Mouse (Mus musculus) heart, embryonic 15.5 days (tissue): Measurements from ENCODE around the gene Ncdn. TPM values are rescaled to one million over a fixed set of nuclear protein-coding genes. Genes with fewer than 3 reads are reported as not detected.

ENCODE experiments used
- ATAC-seq: fragments of 200-750 bp; cut with Nextera tagmentation; replicated peaks from 2 replicates; pipeline ENCODE4 v1.8.0; 2017; ENCODE audit warnings: low read depth, moderate TSS enrichment; ENCODE audit not compliant: insufficient number of reproducible peaks, insufficient read depth, low FRiP score
- H3K27ac ChIP-seq: fragments of 300-500 bp; sonication (generic); 2 replicates; pipeline ENCODE4 v1.5.1; 2015; ENCODE audit warnings: mild to moderate bottlenecking, inconsistent platforms
- H3K27me3 ChIP-seq: fragments of 300-500 bp; sonication (generic); 2 replicates; pipeline ENCODE4 v1.6.1; 2015; ENCODE audit warnings: inconsistent platforms
- H3K36me3 ChIP-seq: fragments of 300-500 bp; sonication (generic); 2 replicates; pipeline ENCODE4 v1.6.1; 2015; ENCODE audit warnings: mild to moderate bottlenecking, inconsistent platforms
- H3K4me1 ChIP-seq: fragments of 300-500 bp; sonication (generic); replicated peaks from 2 replicates; pipeline ENCODE4 v1.6.1; 2015; ENCODE audit warnings: inconsistent platforms
- H3K4me2 ChIP-seq: fragments of 300-500 bp; sonication (generic); 2 replicates; pipeline ENCODE4 v1.6.1; 2015; ENCODE audit warnings: inconsistent platforms, mild to moderate bottlenecking, moderate library complexity
- H3K4me3 ChIP-seq: fragments of 300-500 bp; sonication (generic); 2 replicates; pipeline ENCODE4 v1.5.1; 2015; ENCODE audit warnings: mild to moderate bottlenecking, inconsistent platforms
- H3K9ac ChIP-seq: fragments of 300-500 bp; sonication (generic); 2 replicates; pipeline ENCODE4 v1.6.1; 2015; ENCODE audit warnings: mild to moderate bottlenecking, inconsistent platforms
- H3K9me3 ChIP-seq: fragments of 300-500 bp; sonication (generic); replicated peaks from 2 replicates; pipeline ENCODE4 v1.6.1; 2016; ENCODE audit warnings: inconsistent platforms
- WGBS: fragments of 180-500 bp; shearing (Covaris S2); methylation state at CpG from one replicate; pipeline ENCODE4 v1.1.7; 2015; ENCODE audit warnings: mixed read lengths; 5-methylcytosine and 5-hydroxymethylcytosine counted together
- polyA plus RNA-seq: library from polyadenylated mRNA; unstranded; fragments of >200 nt; fragmentation: Nextera tagmentation; extraction: Ambion mirVana; gene quantifications from 2 replicates; pipeline ENCODE4 v1.2.1, GENCODE M21; 2015

Ncdn gene
- polyA plus RNA-seq, 1 experiment from 2014 or later, result 18.6 TPM

DNA sequence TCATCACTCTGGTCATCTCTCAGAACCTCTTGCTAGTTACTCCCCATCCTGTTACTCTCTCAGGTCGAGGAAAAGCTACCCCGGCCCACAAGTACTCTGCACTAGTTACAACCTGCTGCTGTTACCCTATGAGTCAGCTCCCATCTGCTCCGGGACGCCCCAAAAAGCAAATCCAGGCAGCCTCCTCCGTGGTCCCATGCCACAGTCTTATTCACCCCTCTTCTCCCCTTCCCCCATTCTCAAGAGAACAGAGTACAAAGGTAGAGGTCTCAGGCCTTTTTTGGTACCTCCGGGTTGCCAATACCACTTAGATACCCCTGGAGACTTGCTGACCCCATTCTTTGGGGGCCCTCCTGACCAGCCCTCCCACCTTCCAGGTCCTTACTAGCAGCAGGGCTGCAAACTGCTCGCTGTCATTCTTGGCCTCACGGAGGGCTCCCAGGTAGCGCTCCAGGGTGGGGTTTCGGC, 1.6 kb downstream of the Ncdn start:
- Histone ChIP-seq H3K4me1 (peaks cover 47% of the 10 kb centered on the region), H3K27me3 (no peaks in the 10 kb centered on the region), H3K4me3 (peak overlapping the region; percentile 83), H3K9ac (no peak overlapping the region), H3K27ac (no peak overlapping the region), H3K9me3 (no peaks in the 10 kb centered on the region), H3K36me3 (peaks cover 20% of the 10 kb centered on the region), H3K4me2 (peak overlapping the region; percentile 86)
- ATAC-seq, result no peak
- 60% methylated on average over 10 of the region's 10 CpGs for WGBS

DNA sequence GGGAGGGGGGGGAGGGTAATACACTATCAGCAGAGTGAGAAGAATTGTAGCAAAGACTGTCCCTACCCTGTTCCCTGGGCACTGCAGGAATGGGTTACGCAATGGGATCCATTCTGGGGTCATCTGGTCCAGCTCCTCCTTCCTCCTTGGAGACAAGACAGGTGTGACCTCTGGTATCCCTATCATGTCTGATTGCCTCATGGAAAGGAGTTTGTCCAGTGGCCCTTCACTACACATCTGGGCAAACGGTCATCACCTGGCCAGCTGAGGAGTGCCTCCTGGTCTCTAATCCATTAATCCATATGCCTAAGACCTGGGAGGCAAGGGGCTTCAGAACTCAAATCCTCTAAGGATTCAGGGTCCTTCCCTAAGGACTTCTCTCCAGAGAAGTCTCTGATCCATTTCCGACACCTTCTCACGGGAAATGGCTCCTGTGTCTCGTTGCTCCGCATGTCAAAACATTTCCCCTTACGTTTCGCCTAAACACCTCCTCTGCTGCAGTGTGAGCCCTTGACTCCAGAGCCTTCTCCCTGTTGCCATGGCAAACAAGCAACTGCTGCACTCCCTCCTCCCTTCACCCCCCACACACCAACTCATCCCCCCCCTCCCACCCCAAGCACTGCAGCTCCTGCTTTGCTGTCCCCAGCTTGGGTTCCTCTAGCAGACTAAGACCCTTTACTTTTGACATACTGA, 2.2 kb downstream of the Ncdn start:
- Histone ChIP-seq H3K4me3 (no peak overlapping the region), H3K27me3 (no peaks in the 10 kb centered on the region), H3K36me3 (peaks cover 26% of the 10 kb centered on the region), H3K4me2 (no peak overlapping the region), H3K27ac (no peak overlapping the region), H3K9ac (no peak overlapping the region), H3K4me1 (peaks cover 47% of the 10 kb centered on the region), H3K9me3 (no peaks in the 10 kb centered on the region)
- 81% methylated on average over 8 of the region's 8 CpGs for WGBS
- no peak for ATAC-seq

GRCm38 (mm10) chr4:126750046-126750683, 3.1 kb downstream of the Ncdn start:
- Histone ChIP-seq H3K27me3 (no peaks in the 10 kb centered on the region), H3K4me1 (peaks cover 47% of the 10 kb centered on the region), H3K4me3 (no peak overlapping the region), H3K9me3 (no peaks in the 10 kb centered on the region), H3K36me3 (peaks cover 32% of the 10 kb centered on the region), H3K27ac (no peak overlapping the region), H3K9ac (no peak overlapping the region), H3K4me2 (no peak overlapping the region)
- ATAC-seq, result no peak
- WGBS, result 79% methylated on average over 26 of the region's 26 CpGs

GRCm38 (mm10) chr4:126749553-126749952, 3.7 kb downstream of the Ncdn start:
- WGBS, result 84% methylated on average over 11 of the region's 11 CpGs
- no peak overlapping the region for H3K4me2 ChIP-seq
- no peak overlapping the region for H3K9ac ChIP-seq
- no peak overlapping the region for H3K4me3 ChIP-seq
- H3K36me3 ChIP-seq, result peaks cover 38% of the 10 kb centered on the region
- H3K27ac ChIP-seq, result no peak overlapping the region
- H3K9me3 ChIP-seq, result no peaks in the 10 kb centered on the region
- H3K4me1 ChIP-seq, result peaks cover 41% of the 10 kb centered on the region
- no peak for ATAC-seq
- H3K27me3 ChIP-seq, result no peaks in the 10 kb centered on the region

- Histone ChIP-seq H3K4me3 (no peak overlapping the region), H3K27me3 (no peaks in the 10 kb centered on the region), H3K27ac (no peak overlapping the region), H3K36me3 (peaks cover 43% of the 10 kb centered on the region), H3K4me1 (peaks cover 35% of the 10 kb centered on the region), H3K9ac (no peak overlapping the region; the same call in 1 of the 2 replicates), H3K4me2 (no peak overlapping the region), H3K9me3 (no peaks in the 10 kb centered on the region)
- ATAC-seq, result no peak
- 92% methylated on average over 8 of the region's 8 CpGs for WGBS
These were observed 4.9 kb downstream of the Ncdn start for GRCm38 (mm10) chr4:126748381-126748780.

- ATAC-seq, result no peak
- Histone ChIP-seq H3K9ac (no peak overlapping the region), H3K9me3 (no peaks in the 10 kb centered on the region), H3K4me2 (no peak overlapping the region), H3K27me3 (no peaks in the 10 kb centered on the region), H3K27ac (no peak overlapping the region), H3K4me1 (peaks cover 21% of the 10 kb centered on the region), H3K36me3 (peaks cover 43% of the 10 kb centered on the region), H3K4me3 (no peak overlapping the region)
- WGBS, result 73% methylated on average over 10 of the region's 10 CpGs
These were observed 6.9 kb downstream of the Ncdn start for GRCm38 (mm10) chr4:126746194-126746840.

DNA sequence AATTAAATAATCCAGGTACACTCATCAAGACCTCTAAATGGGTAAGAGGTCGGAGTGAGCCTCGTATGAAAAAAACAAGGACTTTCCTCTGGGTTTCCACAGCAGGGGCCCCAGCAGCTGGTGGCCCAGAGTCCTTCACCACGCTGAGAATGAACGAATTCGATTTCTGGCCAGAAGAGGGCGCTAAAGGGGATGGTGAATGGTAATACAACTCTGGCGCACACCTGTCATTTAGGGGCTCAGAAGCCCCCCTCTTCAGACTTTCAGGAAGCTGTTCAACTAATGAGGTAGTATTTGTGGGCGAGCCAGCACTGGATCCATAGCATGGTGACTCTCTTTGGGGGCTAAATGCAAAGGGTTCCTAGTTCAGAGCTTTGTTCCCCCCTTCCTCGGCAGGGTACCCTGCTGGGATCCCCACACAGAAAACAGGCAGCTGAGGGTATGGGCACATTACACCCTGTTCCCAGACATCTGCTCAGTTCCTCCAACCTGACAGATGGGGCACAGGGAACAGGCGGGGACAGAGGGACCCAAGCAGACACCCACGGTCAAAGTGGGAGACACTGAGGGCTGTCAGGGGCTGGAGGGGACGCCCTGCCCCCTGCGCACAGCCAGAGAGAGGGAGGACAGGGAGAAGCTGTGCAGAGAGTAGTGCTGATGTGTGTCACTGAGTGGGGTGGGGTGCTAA, 7.6 kb downstream of the Ncdn start:
- Histone ChIP-seq H3K9ac (no peak overlapping the region), H3K4me3 (no peak overlapping the region), H3K27me3 (no peaks in the 10 kb centered on the region), H3K4me1 (peaks cover 21% of the 10 kb centered on the region), H3K9me3 (no peaks in the 10 kb centered on the region), H3K27ac (no peak overlapping the region), H3K4me2 (no peak overlapping the region), H3K36me3 (peaks cover 43% of the 10 kb centered on the region)
- WGBS, result 45% methylated on average over 13 of the region's 13 CpGs
- ATAC-seq, result no peak

- H3K27me3 ChIP-seq, result no peaks in the 10 kb centered on the region
- H3K9ac ChIP-seq, result no peak overlapping the region
- peaks cover 13% of the 10 kb centered on the region for H3K4me1 ChIP-seq
- H3K27ac ChIP-seq, result no peak overlapping the region
- H3K36me3 ChIP-seq, result peaks cover 43% of the 10 kb centered on the region
- 91% methylated on average over 14 of the region's 14 CpGs for WGBS
- H3K4me3 ChIP-seq, result no peak overlapping the region
- ATAC-seq, result no peak
- no peak overlapping the region for H3K4me2 ChIP-seq
- no peaks in the 10 kb centered on the region for H3K9me3 ChIP-seq
These were observed 8.4 kb downstream of the Ncdn start for GRCm38 (mm10) chr4:126744831-126745230.

DNA sequence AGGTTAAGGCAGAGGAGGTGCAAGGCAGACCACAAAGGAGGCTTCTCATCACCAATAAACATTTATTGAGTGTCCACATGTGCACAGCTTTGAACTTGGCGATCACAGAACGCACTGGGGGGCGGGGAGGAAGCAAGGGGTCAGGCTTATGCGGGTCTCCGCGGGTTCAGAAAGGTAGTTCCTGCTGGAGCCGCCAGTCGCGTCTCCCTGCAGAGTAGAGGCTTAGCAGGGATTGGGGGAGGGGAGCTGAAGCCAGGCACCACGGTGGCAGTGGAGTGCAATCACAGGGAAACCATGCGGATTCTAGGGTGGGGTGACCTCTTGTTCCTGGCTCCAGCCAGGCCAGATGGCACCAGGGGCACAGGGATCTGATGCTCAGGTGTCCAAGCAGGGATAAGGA, 9.5 kb downstream of the Ncdn start:
- no peak overlapping the region for H3K4me2 ChIP-seq
- 23% methylated on average over 11 of the region's 11 CpGs for WGBS
- peaks cover 2% of the 10 kb centered on the region for H3K4me1 ChIP-seq
- no peak overlapping the region for H3K9ac ChIP-seq
- peaks cover 38% of the 10 kb centered on the region for H3K36me3 ChIP-seq
- H3K4me3 ChIP-seq, result no peak overlapping the region
- H3K27me3 ChIP-seq, result peaks cover 4% of the 10 kb centered on the region; the same call in 1 of the 2 replicates
- H3K27ac ChIP-seq, result no peak overlapping the region
- H3K9me3 ChIP-seq, result no peaks in the 10 kb centered on the region
- no peak for ATAC-seq

DNA sequence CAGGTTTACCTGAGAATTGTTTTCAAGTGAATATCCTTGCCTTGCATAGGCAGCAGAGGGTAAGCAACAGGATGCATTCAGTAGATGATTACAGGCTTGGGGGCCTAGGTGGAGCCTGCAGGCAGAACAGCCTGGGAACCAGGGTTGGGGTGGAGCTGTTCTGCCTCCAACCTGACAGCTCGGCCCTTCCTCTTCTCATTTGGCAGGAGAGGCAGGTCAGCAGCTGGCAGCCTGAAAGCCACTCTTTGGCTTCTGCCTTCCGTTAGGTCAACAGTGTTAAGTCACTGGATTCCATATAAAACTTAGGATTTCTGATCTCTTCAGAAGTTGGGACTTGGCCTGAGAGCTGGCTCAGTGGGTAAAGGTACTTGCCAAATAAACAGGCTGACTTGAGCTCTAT, 10.3 kb downstream of the Ncdn start:
- ATAC-seq, result no peak
- no peak overlapping the region for H3K4me2 ChIP-seq
- no peaks in the 10 kb centered on the region for H3K9me3 ChIP-seq
- H3K27ac ChIP-seq, result no peak overlapping the region
- H3K36me3 ChIP-seq, result peaks cover 30% of the 10 kb centered on the region
- no peaks in the 10 kb centered on the region for H3K4me1 ChIP-seq
- 33% methylated on average over 2 of the region's 2 CpGs for WGBS
- no peak overlapping the region for H3K4me3 ChIP-seq
- H3K9ac ChIP-seq, result no peak overlapping the region
- peaks cover 12% of the 10 kb centered on the region for H3K27me3 ChIP-seq

- 0 out of 2 replicates have a peak, but pooled peaks have one; percentile 44 for ATAC-seq
- peaks cover 22% of the 10 kb centered on the region for H3K36me3 ChIP-seq
- H3K4me2 ChIP-seq, result peak overlapping the region; percentile 48
- H3K4me3 ChIP-seq, result no peak overlapping the region
- H3K9me3 ChIP-seq, result no peaks in the 10 kb centered on the region
- peaks cover 27% of the 10 kb centered on the region for H3K27me3 ChIP-seq
- H3K27ac ChIP-seq, result no peak overlapping the region
- H3K4me1 ChIP-seq, result peaks cover 2% of the 10 kb centered on the region; the same call in 1 of the 2 replicates
- no peak overlapping the region for H3K9ac ChIP-seq
- 3% methylated on average over 12 of the region's 12 CpGs for WGBS
These were observed 11.8 kb downstream of the Ncdn start for GRCm38 (mm10) chr4:126741448-126741847.
